Mouse (Mus musculus): Measurements from ENCODE around the gene Tgfb3. TPM values are rescaled to one million over a fixed set of nuclear protein-coding genes. Genes with fewer than 3 reads are reported as not detected.

The Tgfb3 gene
- polyA plus RNA-seq, 1 experiment from 2014 or later = 17.8 TPM

DNA sequence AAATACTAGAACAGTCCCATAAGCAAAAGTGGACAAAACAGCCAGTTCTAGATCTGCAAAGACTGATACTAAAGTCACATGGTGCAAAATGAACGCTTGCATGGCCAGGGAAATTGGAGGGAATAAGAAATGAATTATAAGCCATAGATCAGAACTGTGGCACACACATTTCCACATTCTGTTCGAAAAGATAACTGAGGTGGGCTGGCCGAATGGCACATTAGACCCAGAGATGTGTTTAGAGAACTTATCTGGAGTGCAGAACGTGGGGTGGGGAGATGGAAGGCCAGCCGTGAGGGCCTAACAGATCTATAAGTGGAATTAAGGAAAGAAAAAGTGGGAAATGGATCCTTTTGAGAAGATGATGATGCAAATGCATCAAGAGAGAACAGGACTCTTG is 27.4 kb downstream of the Tgfb3 start:
- ATAC-seq (ENCODE audit: low FRiP score, low TSS enrichment) = no peak
- H3K4me2 ChIP-seq (replicated peaks; ENCODE audit: low read depth, low read length) = no peak overlapping the region
- H3K9ac ChIP-seq (ENCODE audit: low read depth, low read length) = no peak overlapping the region
- H3K36me3 ChIP-seq (ENCODE audit: control insufficient read depth, insufficient read depth, low read length) = no peaks in the 10 kb centered on the region; the same call in 1 of the 2 replicates
- no peak overlapping the region for H3K27ac ChIP-seq (ENCODE audit: low read depth, low read length)
- no peaks in the 10 kb centered on the region for H3K27me3 ChIP-seq (ENCODE audit: control insufficient read depth, insufficient read depth, low read length)
- H3K9me3 ChIP-seq (ENCODE audit: control insufficient read depth, low read length) = no peaks in the 10 kb centered on the region
- WGBS = 93% methylated on average over 5 of the region's 5 CpGs
- H3K4me1 ChIP-seq (ENCODE audit: control insufficient read depth, insufficient read depth, low read length) = no peaks in the 10 kb centered on the region
- no peak overlapping the region for H3K4me3 ChIP-seq (ENCODE audit: low read length)

DNA sequence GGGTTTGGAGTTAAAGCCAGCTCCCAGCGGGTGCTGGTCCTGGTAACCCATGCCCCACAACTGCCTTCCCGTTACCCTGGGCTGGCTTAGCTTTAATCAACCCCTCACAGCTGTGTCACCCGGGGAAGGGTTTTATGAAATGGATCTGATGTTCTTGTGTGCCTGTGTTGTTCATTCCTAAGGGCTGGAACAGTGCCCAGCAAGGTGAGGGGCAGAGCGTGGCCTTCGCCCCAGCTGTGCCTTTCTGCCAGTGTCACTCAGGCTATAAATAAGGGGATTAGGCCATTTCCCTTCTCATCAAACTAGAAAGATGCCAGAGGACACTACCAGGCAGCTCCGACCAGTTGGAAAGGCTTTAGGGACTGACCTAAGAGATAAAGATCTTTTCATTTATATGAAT is 29.0 kb downstream of the Tgfb3 start:
- H3K4me3 ChIP-seq (ENCODE audit: low read length) = no peak overlapping the region
- 73% methylated on average over 6 of the region's 6 CpGs for WGBS
- ATAC-seq (ENCODE audit: low FRiP score, low TSS enrichment) = no peak

DNA sequence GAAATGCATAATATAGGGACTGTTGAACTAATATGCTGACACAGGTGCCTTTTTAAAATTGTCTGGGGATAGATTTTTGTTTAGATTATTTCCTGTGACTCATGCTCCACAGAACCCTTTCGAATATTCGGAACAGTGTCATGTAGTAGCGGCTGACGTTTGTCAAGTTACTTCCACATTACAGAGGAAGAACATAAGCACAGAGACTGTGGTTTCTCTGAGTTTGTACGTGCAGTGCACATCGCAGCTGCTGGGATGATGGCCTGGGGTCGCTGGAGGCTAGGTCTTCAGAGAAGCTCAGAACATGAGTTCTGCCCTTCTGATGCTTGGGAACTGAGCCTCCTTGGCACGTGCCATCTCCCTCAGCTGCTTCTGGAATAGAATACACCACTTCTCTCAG is 31.5 kb downstream of the Tgfb3 start:
- H3K4me3 ChIP-seq (ENCODE audit: low read length) = no peak overlapping the region
- 80% methylated on average over 8 of the region's 8 CpGs for WGBS
- no peaks in the 10 kb centered on the region for H3K9me3 ChIP-seq (ENCODE audit: control insufficient read depth, low read length)
- no peaks in the 10 kb centered on the region for H3K4me1 ChIP-seq (ENCODE audit: control insufficient read depth, insufficient read depth, low read length)
- H3K27me3 ChIP-seq (ENCODE audit: control insufficient read depth, insufficient read depth, low read length) = no peaks in the 10 kb centered on the region
- no peaks in the 10 kb centered on the region for H3K36me3 ChIP-seq (ENCODE audit: control insufficient read depth, insufficient read depth, low read length)
- no peak for ATAC-seq (ENCODE audit: low FRiP score, low TSS enrichment)
- H3K9ac ChIP-seq (ENCODE audit: low read depth, low read length) = no peak overlapping the region
- H3K27ac ChIP-seq (ENCODE audit: low read depth, low read length) = no peak overlapping the region
- H3K4me2 ChIP-seq (replicated peaks; ENCODE audit: low read depth, low read length) = no peak overlapping the region

More for the DNA sequence above, 29.0 kb downstream of the Tgfb3 start:
- H3K4me1 ChIP-seq (ENCODE audit: control insufficient read depth, insufficient read depth, low read length) = no peaks in the 10 kb centered on the region
- no peaks in the 10 kb centered on the region for H3K36me3 ChIP-seq (ENCODE audit: control insufficient read depth, insufficient read depth, low read length)
- H3K9me3 ChIP-seq (ENCODE audit: control insufficient read depth, low read length) = no peaks in the 10 kb centered on the region
- H3K27ac ChIP-seq (ENCODE audit: low read depth, low read length) = no peak overlapping the region
- H3K9ac ChIP-seq (ENCODE audit: low read depth, low read length) = no peak overlapping the region
- H3K27me3 ChIP-seq (ENCODE audit: control insufficient read depth, insufficient read depth, low read length) = no peaks in the 10 kb centered on the region
- no peak overlapping the region for H3K4me2 ChIP-seq (replicated peaks; ENCODE audit: low read depth, low read length)

DNA sequence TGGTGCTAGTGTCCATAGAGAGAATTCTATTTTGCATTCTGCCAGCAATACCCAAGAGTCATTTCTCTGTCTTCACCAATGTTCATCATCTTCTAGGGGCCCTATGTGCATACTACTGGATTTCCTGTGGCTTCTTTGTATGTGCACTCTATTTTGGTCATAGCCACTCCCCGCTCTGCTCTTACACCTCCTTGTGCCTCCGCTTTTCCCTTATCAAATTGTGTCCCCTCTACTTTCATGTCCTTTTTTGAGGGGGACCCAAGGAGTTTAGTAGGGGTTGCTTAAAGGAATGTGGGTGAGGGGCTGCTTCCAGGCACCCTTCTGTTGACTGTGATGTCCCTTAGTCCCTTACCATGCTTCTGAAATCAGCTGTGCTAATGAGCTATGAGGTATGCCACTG is 32.1 kb downstream of the Tgfb3 start:
- Histone ChIP-seq H3K4me2 (replicated peaks; ENCODE audit: low read depth, low read length) (no peak overlapping the region), H3K9ac (ENCODE audit: low read depth, low read length) (no peak overlapping the region), H3K4me1 (ENCODE audit: control insufficient read depth, insufficient read depth, low read length) (no peaks in the 10 kb centered on the region), H3K27me3 (ENCODE audit: control insufficient read depth, insufficient read depth, low read length) (no peaks in the 10 kb centered on the region), H3K36me3 (ENCODE audit: control insufficient read depth, insufficient read depth, low read length) (no peaks in the 10 kb centered on the region), H3K4me3 (ENCODE audit: low read length) (no peak overlapping the region), H3K9me3 (ENCODE audit: control insufficient read depth, low read length) (no peaks in the 10 kb centered on the region), H3K27ac (ENCODE audit: low read depth, low read length) (no peak overlapping the region)
- ATAC-seq (ENCODE audit: low FRiP score, low TSS enrichment) = no peak
- 98% methylated on average over 2 of the region's 2 CpGs for WGBS

DNA sequence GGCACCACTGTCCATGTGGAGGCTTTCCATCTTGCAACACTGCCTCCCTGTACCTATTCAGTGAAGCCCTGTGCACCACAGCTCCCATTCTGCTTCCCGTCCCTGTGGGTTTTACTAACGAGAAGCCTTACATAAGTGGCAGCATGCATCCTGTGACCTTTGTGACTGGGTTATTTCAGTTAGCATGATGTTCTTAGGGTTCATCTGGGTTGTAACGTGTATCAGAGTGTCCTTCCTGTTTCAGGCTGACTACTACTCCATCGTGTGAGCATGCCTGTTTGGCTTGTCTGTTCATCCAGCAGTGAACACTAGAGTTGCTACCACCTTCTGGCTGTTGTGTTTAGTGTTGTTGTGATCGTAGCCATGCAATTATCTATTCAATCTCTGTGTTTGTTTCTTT is 32.7 kb downstream of the Tgfb3 start:
- ATAC-seq (ENCODE audit: low FRiP score, low TSS enrichment) = no peak

DNA sequence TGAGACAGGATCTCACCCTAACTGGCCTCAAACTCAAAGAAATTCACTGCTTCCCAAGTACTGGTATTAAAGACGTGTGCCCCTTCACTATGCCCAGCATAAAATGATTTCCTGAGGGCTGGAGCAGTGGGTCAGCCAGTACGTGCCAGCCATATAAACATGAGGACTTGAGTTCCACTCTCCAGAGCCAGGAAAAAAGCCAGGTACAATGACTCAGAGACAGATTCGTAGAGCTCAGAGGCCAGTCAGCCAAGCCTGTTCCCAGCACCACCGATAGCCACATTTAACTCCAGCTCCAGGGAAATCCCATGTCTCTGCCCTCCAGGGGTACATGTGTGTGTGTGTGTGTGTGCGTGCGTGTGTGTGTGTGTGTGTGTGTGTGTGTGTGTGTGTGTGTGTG is 39.1 kb downstream of the Tgfb3 start:
- peaks cover 14% of the 10 kb centered on the region for H3K4me1 ChIP-seq (ENCODE audit: control insufficient read depth, insufficient read depth, low read length)
- H3K27me3 ChIP-seq (ENCODE audit: control insufficient read depth, insufficient read depth, low read length) = no peaks in the 10 kb centered on the region
- no peak overlapping the region for H3K4me2 ChIP-seq (replicated peaks; ENCODE audit: low read depth, low read length)
- 78% methylated on average over 6 of the region's 6 CpGs for WGBS
- H3K36me3 ChIP-seq (ENCODE audit: control insufficient read depth, insufficient read depth, low read length) = no peaks in the 10 kb centered on the region
- ATAC-seq (ENCODE audit: low FRiP score, low TSS enrichment) = no peak
- no peaks in the 10 kb centered on the region for H3K9me3 ChIP-seq (ENCODE audit: control insufficient read depth, low read length)
- no peak overlapping the region for H3K27ac ChIP-seq (ENCODE audit: low read depth, low read length)
- no peak overlapping the region for H3K9ac ChIP-seq (ENCODE audit: low read depth, low read length)
- H3K4me3 ChIP-seq (ENCODE audit: low read length) = no peak overlapping the region

More for the DNA sequence above, 32.7 kb downstream of the Tgfb3 start:
- Histone ChIP-seq H3K4me2 (replicated peaks; ENCODE audit: low read depth, low read length) (no peak overlapping the region), H3K4me1 (ENCODE audit: control insufficient read depth, insufficient read depth, low read length) (no peaks in the 10 kb centered on the region), H3K9me3 (ENCODE audit: control insufficient read depth, low read length) (no peaks in the 10 kb centered on the region), H3K36me3 (ENCODE audit: control insufficient read depth, insufficient read depth, low read length) (no peaks in the 10 kb centered on the region), H3K4me3 (ENCODE audit: low read length) (no peak overlapping the region), H3K9ac (ENCODE audit: low read depth, low read length) (no peak overlapping the region), H3K27ac (ENCODE audit: low read depth, low read length) (no peak overlapping the region), H3K27me3 (ENCODE audit: control insufficient read depth, insufficient read depth, low read length) (no peaks in the 10 kb centered on the region)
- 85% methylated on average over 5 of the region's 5 CpGs for WGBS

DNA sequence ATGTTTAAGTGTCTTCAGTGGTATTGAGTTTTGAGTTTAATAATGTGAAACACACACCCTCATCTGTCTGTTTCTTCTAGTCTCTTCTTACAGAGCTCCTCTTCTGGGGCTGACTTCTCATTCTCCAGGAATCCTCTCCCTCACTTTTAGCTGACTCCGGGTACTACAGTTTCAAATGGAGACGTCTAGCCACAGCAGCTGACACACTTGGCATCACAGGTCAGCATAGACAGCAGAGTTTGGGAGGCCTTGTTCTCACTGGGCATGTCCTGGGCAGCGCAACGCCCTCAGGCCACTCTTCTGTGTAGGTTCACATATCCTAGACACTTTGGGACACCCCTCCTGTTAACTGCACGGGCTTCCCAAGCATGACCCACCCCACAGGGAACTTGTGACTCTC is 39.8 kb downstream of the Tgfb3 start:
- no peak overlapping the region for H3K9ac ChIP-seq (ENCODE audit: low read depth, low read length)
- no peaks in the 10 kb centered on the region for H3K27me3 ChIP-seq (ENCODE audit: control insufficient read depth, insufficient read depth, low read length)
- ATAC-seq (ENCODE audit: low FRiP score, low TSS enrichment) = no peak
- H3K36me3 ChIP-seq (ENCODE audit: control insufficient read depth, insufficient read depth, low read length) = no peaks in the 10 kb centered on the region
- no peak overlapping the region for H3K27ac ChIP-seq (ENCODE audit: low read depth, low read length)
- WGBS = 63% methylated on average over 5 of the region's 5 CpGs
- H3K4me3 ChIP-seq (ENCODE audit: low read length) = no peak overlapping the region
- H3K4me2 ChIP-seq (replicated peaks; ENCODE audit: low read depth, low read length) = no peak overlapping the region
- no peaks in the 10 kb centered on the region for H3K9me3 ChIP-seq (ENCODE audit: control insufficient read depth, low read length)
- H3K4me1 ChIP-seq (ENCODE audit: control insufficient read depth, insufficient read depth, low read length) = peaks cover 14% of the 10 kb centered on the region

DNA sequence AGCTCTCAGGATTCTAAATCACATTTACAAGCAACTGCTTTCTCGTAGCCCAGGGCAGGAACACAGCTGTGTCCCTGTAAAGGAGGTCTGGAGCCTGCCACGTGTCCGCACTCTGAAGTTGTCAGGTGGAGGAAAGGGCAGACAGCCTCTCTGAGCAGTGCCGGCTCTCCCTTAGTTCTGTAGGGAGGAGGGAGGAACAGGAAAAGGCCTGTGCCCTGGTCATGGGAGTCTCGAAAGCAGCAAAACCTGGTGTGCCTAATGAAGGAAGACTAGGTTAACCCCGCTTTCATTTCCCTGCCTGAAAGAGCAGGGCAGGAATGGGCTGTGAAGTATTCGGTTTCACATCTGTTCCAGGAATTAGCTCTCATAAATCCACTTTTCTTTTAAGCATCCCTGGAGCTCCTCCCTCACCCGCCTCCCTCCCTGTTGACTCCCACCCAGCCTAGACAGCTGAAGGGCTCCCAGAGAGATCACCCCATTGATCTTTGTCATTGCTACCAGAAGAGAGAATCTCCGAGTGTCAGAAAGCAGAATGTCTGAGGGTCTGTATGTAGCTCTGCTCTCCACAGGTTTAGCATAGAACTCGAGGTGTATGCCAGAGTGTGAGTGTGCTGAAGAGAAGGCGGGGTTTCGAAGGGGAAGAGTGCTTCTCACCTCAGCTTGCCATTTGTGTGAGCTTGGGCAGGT is 41.5 kb downstream of the Tgfb3 start:
- H3K4me2 ChIP-seq (replicated peaks; ENCODE audit: low read depth, low read length) = no peak overlapping the region
- H3K9me3 ChIP-seq (ENCODE audit: control insufficient read depth, low read length) = no peaks in the 10 kb centered on the region
- H3K27ac ChIP-seq (ENCODE audit: low read depth, low read length) = peak overlapping the region; percentile 56; the same call in 1 of the 2 replicates
- no peaks in the 10 kb centered on the region for H3K36me3 ChIP-seq (ENCODE audit: control insufficient read depth, insufficient read depth, low read length)
- H3K9ac ChIP-seq (ENCODE audit: low read depth, low read length) = no peak overlapping the region
- 0 out of 2 replicates have a peak, but pooled peaks cover 1% of the 10 kb centered on the region for H3K27me3 ChIP-seq (ENCODE audit: control insufficient read depth, insufficient read depth, low read length)
- 8% methylated on average over 12 of the region's 12 CpGs for WGBS
- H3K4me1 ChIP-seq (ENCODE audit: control insufficient read depth, insufficient read depth, low read length) = peaks cover 14% of the 10 kb centered on the region
- ATAC-seq (ENCODE audit: low FRiP score, low TSS enrichment) = peak; percentile 97
- H3K4me3 ChIP-seq (ENCODE audit: low read length) = no peak overlapping the region

DNA sequence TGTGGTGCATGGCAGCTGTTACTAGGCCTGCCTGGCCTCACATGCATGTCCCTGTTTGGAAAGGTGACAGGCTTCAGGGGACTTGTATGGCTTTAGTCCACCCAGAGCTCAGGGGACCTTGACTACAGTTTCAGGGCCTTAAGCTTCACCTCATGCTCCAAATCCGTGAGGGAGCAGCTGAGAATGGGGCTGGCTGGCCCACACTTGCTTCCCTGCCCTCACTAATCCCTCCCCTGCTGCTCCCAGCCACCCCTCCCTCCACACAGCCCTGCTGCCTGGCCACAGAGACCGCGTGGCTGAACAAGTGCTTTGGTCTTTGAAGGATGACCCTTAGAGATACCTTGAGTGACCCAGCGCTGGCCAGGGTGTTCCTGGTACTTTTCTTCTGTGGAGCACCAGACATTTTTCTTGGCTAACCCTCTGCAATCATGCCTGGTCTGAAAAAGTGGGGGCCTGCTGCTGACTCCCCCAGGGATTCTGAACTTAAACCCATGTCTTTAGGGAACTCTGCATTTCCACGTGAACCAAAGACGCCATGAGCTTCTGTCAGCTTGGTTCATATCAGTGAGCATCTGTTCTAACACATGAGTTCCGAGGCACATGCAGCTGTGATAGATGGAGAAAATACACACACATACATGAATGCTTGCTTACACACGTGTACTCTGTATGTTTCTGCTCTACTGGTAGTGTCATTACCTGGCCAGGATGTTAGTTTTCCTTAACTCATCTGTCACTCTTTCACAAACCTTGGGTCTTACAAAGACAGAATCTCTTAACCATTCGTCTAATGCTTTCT is 42.3 kb downstream of the Tgfb3 start:
- ATAC-seq (ENCODE audit: low FRiP score, low TSS enrichment) = peak; percentile 28

More for the DNA sequence above, 42.3 kb downstream of the Tgfb3 start:
- H3K4me2 ChIP-seq (replicated peaks; ENCODE audit: low read depth, low read length) = no peak overlapping the region
- no peak overlapping the region for H3K4me3 ChIP-seq (ENCODE audit: low read length)
- H3K9me3 ChIP-seq (ENCODE audit: control insufficient read depth, low read length) = no peaks in the 10 kb centered on the region
- peak overlapping the region; percentile 56; the same call in 1 of the 2 replicates for H3K27ac ChIP-seq (ENCODE audit: low read depth, low read length)
- H3K36me3 ChIP-seq (ENCODE audit: control insufficient read depth, insufficient read depth, low read length) = no peaks in the 10 kb centered on the region
- 25% methylated on average over 9 of the region's 9 CpGs for WGBS
- peaks cover 14% of the 10 kb centered on the region for H3K4me1 ChIP-seq (ENCODE audit: control insufficient read depth, insufficient read depth, low read length)
- H3K9ac ChIP-seq (ENCODE audit: low read depth, low read length) = no peak overlapping the region
- H3K27me3 ChIP-seq (ENCODE audit: control insufficient read depth, insufficient read depth, low read length) = 0 out of 2 replicates have a peak, but pooled peaks cover 2% of the 10 kb centered on the region
